Mouse (Mus musculus) lung, adult 2 months (tissue): ENCODE data around the gene Vax2.

Experiments used
- CTCF ChIP-seq: fragments of 200-500 bp; IDR thresholded peaks from 2 replicates; pipeline ENCODE4 v1.5.1; 2011; ENCODE audit warnings: mild to moderate bottlenecking, low read length, control low read depth; ENCODE audit not compliant: insufficient read depth
- POLR2A ChIP-seq: fragments of 200-500 bp; IDR thresholded peaks from 2 replicates; pipeline ENCODE4 v1.6.1; 2011; ENCODE audit warnings: low read depth, mild to moderate bottlenecking, control low read depth, low read length, borderline replicate concordance; ENCODE audit errors: extremely low read depth

DNA sequence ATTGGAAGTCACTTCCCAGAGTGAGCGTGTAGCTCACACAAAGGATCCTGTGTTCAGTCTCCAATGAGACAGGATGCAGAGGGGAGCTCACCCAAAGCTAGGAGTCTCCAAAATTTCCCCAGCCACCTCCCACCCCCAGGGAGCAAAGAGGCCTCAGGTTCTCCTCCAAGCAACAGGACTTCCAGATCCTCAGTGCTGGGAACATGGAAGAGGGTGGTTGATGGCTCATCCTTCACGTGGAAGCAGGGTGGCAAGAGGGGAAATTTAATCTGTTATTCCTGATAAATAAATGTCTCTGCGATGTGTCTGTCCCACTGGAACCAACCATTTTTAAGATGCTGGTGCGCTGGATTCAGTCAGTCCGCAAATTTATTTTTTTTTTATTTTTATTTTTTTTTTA lies 6.4 kb upstream of the Vax2 start:
- no peak for TF ChIP-seq CTCF
- TF ChIP-seq POLR2A: no peak
